Mouse (Mus musculus) inflammation-experienced regulatory T-cells, adult 16 weeks (primary cell): ENCODE data around the gene Irf2. TPM values are rescaled to one million over a fixed set of nuclear protein-coding genes. Genes with fewer than 3 reads are reported as not detected.

Source experiments
- polyA plus RNA-seq: library from polyadenylated mRNA; unstranded; fragments of 100-300 nt; shearing (Covaris generic); gene quantifications from one replicate; pipeline ENCODE4 v1.2.1, GENCODE M21; 2017

The Irf2 gene
- 201 TPM for polyA plus RNA-seq

DNA sequence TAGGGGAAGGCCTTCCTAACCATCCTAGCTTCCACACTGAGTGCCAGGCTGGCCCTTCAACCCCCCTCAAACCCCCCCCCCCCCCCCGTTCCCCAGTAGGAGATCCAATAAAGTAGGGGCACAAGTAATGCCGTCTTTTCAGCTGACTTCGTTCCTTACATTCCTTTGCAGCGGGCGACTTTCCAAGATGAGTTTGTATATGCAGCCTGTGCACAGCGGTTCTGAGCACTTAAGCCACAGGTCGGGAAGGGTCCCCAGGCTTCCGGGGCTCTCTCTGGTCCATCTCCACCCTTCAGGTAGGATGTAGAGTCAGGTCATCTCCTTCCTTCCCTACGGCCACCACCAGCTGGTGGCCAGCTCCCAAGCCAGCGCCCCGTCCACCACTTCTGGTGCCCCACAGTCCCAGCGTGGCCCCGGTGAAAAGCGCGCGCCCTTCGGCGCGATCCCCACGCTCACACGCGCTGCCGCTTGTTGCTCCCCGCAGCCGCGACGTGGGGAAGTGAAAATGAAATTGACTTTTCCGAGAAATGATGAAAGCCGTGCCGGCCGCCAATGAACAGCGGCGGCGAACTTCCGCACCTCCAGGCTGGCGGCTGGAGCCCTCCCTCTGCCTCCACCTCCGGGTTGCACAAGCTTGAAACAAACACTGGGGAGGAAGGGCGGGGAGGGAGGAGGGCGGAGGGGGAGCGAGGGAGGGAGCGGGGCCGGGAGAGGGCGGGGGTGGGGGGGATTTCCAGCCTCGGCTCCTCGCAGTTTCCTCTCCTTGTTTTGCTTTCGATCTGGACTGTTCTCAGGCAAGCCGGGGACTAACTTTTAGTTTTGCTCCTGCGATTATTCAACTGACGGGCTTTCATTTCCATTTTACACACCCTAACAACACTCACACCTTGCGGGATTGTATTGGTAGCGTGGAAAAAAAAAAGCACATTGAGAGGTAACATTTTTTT, at the start of gene Irf2:
Irf2 (plus strand) TSS at position 730 of the 947 bp plus-strand sequence.

Other genes with a start within 250 kb of the Irf2 start
- gene Cenpu, start 187.7 kb upstream of the Irf2 start, polyA plus RNA-seq = 5.9 TPM
- 38.8 TPM for gene Primpol, start 122.5 kb upstream of the Irf2 start, polyA plus RNA-seq
- gene Casp3, start 122.4 kb upstream of the Irf2 start, polyA plus RNA-seq = 73.5 TPM
- 1.9 TPM for gene Enpp6, start 247.2 kb downstream of the Irf2 start, polyA plus RNA-seq